Mouse (Mus musculus) spleen, adult 12 weeks (tissue): ENCODE data around the gene Aga.
A peak's percentile ranks its signal among the peaks of the same experiment; 100 is the strongest.
"Not testable (repeated sequence)": the region's sequence is repeated elsewhere in the genome, so short reads cannot be mapped to it uniquely, and the experiment has no call there.

Source experiments
- DNase-seq: peaks from one replicate; pipeline ENCODE4 v3.0.0; 2022; ENCODE audit warnings: low spot score

The Aga gene

GRCm38 (mm10) chr8:53511551-53512127 is at the start of gene Aga:
Gene Aga, plus strand, starts transcription at chr8:53511727.
- DNase-seq, result peak; percentile 78

DNA sequence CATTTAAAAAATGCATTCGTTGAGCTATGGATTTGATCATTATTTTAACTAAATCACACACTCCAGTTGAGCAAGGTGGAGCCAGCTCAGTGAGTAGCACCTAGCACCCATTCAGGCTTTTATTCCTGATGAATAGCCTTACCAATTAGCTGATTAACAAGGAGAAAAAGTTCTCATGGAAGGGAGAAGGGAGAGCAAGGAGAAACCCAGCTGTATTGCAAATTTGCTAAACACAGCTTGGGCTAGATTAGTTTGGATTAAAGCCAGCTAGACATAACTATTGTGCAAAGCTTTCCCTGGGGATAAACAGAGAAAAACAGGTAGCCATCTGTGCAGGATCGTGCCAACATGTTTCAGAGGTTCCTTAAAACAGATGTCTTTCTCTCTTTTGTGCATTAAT is 22.5 kb upstream of the Aga start:
- DNase-seq, result no peak

DNA sequence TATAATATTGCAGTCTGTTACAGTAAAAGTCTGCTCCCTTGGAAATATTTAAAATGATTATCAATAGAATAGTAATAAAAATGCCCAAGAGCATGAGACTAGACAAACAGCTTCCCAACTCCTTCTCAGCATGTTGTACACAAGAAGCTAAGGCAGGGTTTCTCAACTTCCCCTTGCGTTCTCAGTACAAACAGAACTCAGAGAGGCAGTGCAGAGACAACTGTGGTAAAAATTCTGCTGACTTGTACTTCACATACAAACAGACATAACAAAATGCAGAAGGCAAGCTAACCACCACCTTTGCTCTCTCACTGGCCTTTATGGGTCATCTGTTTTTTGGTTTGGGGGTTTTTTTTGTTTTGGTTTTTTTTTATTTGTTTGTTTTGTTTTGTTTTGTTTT is 15.3 kb upstream of the Aga start:
- DNase-seq, result no peak

DNA sequence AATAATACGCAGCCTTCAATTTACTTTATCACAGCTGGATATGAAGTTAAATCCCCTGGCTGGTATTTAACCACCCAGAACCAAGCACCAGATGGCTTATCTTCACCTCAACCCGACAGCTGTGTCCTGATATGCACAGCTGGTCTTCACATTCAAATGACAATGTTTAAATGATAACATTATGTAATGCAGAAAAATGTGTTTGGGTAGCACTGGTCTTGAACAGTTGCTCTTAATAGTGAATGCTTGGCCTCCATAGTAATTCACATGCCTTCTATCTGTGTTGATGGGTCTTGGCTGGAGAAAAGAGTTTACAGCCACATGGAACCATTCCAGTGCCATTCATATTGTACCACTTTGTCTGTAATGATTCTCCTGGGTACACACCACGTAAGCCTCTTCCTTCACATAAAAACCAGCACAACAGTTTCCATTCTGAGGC is 14.6 kb upstream of the Aga start:
- no peak for DNase-seq

DNA sequence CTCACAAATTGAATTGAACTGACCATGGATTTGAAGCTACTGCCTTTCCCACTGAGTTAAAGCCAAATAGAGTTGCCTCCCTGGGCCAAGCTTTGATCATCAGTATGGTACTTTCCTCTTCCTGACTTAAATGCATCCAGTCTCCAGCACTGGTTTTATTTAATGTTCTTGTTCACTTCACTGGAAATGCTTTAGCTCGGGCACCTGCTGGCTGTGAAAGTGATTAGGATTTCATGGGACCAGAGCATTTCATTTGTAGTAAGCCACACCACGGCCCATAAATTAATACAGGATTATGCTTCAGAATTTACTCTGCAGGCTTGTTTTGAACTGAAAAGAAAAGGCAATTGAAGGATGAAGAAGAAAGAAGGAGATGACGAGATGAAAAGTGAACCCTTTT is 26.5 kb downstream of the Aga start:
- DNase-seq, result not testable (repeated sequence)

- no peak for DNase-seq
These were observed 28.1 kb downstream of the Aga start for GRCm38 (mm10) chr8:53539585-53539984.

GRCm38 (mm10) chr8:53562441-53563040 is 51.0 kb downstream of the Aga start:
- no peak for DNase-seq

DNA sequence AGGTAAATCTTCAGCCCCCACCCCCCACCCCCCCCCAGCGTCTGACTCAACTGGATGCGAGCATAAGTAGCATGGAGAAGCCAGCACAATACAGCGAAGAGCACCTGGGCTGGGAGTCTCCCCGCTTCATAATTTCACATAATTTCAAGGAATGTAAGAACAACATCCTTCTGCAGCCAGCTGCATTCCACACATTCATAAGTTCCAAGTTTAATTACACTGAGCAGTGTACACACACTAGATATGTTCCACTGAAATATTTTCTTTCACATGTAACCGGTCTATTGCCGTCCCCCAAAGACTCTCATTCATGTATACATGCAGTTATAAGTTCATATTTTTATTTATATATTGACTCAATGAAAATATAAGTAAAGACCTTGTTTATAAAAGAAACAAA is 54.7 kb downstream of the Aga start:
- DNase-seq, result no peak
